Comparison of ENCODE assay signal across 8 mouse cellular contexts in the genomic region with DNA sequence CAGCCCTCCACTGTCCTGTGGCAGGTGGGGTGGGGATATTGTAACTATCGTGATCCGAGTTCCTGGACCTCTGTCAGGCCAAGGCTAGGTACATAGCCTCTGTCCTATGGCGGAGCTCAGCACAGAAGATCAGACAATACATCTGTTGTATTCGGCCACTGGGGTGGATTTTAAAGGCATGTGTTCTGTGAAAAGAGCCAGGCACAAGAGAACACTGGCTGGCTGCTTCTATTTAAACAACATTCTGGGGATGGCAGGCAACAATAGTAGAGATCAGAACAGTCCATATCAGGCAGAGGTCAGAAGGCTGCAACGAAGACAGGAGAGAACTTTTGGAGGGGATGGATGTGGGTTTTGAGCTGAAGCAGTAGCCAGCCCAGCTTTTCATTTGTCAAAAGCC. TPM values are rescaled to one million over a fixed set of nuclear protein-coding genes. Genes with fewer than 3 reads are reported as not detected.
DNase-seq lines count a peak whose midpoint lies in the region; ATAC-seq lines count a peak whose summit lies in the region.

No protein-coding gene starts in this region.

- no peak overlapping the region for H3K4me3 ChIP-seq in heart, embryonic 15.5 days
- no peak overlapping the region for H3K4me3 ChIP-seq in heart, embryonic 10.5 days
- H3K4me3 ChIP-seq in forebrain, embryonic 15.5 days = no peak overlapping the region
- H3K4me3 ChIP-seq in midbrain, embryonic 16.5 days (ENCODE audit: low read depth, low read length) = no peak overlapping the region

- H3K27ac ChIP-seq in heart, embryonic 15.5 days = no peak overlapping the region
- H3K27ac ChIP-seq in heart, embryonic 10.5 days = no peak overlapping the region
- H3K27ac ChIP-seq in forebrain, embryonic 15.5 days (replicated peaks) = peak overlapping the region; percentile 97
- H3K27ac ChIP-seq in midbrain, embryonic 16.5 days (ENCODE audit: low read length) = peak overlapping the region; percentile 97

- no peak overlapping the region for H3K9ac ChIP-seq in heart, embryonic 15.5 days
- no peak overlapping the region for H3K9ac ChIP-seq in forebrain, embryonic 15.5 days (replicated peaks)
- no peak overlapping the region; the same call in 1 of the 2 replicates for H3K9ac ChIP-seq in midbrain, embryonic 16.5 days (ENCODE audit: low read depth, low read length)

- no peak for DNase-seq in heart, embryonic 10.5 days (ENCODE audit: low spot score)
- peak; percentile 65 for DNase-seq in Muller cell, postnatal 12 days (ENCODE audit: inconsistent ontology term)
- DNase-seq in spleen, adult 18-20 months = no peak
- DNase-seq in urinary bladder, postnatal 10 days (ENCODE audit: low spot score) = no peak

- WGBS in heart, embryonic 15.5 days = 61% methylated on average over 5 of the region's 5 CpGs
- 62% methylated on average over 5 of the region's 5 CpGs for WGBS in heart, embryonic 10.5 days
- 22% methylated on average over 5 of the region's 5 CpGs for WGBS in forebrain, embryonic 15.5 days
- WGBS in midbrain, embryonic 16.5 days = 27% methylated on average over 5 of the region's 5 CpGs

- H3K4me2 ChIP-seq in heart, embryonic 15.5 days = peak overlapping the region; percentile 95; the same call in 1 of the 2 replicates
- H3K4me2 ChIP-seq in forebrain, embryonic 15.5 days (replicated peaks) = 0 out of 2 replicates have a peak overlapping the region, but pooled peaks have one; percentile 94
- no peak overlapping the region for H3K4me2 ChIP-seq in midbrain, embryonic 16.5 days (ENCODE audit: low read length)

- peaks cover 35% of the 10 kb centered on the region for H3K27me3 ChIP-seq in heart, embryonic 15.5 days
- peaks cover 69% of the 10 kb centered on the region for H3K27me3 ChIP-seq in heart, embryonic 10.5 days (ENCODE audit: insufficient read depth, poor library complexity, severe bottlenecking)
- 0 out of 2 replicates have a peak, but pooled peaks cover 7% of the 10 kb centered on the region for H3K27me3 ChIP-seq in forebrain, embryonic 15.5 days
- peaks cover 5% of the 10 kb centered on the region; the same call in 1 of the 2 replicates for H3K27me3 ChIP-seq in midbrain, embryonic 16.5 days (ENCODE audit: control insufficient read depth, insufficient read depth, low read depth, low read length)

- no peaks in the 10 kb centered on the region for H3K9me3 ChIP-seq in heart, embryonic 15.5 days (replicated peaks)
- H3K9me3 ChIP-seq in heart, embryonic 10.5 days = no peaks in the 10 kb centered on the region
- H3K9me3 ChIP-seq in forebrain, embryonic 15.5 days = no peaks in the 10 kb centered on the region
- no peaks in the 10 kb centered on the region for H3K9me3 ChIP-seq in midbrain, embryonic 16.5 days (replicated peaks; ENCODE audit: control insufficient read depth, low read length, poor library complexity, severe bottlenecking)

- peaks cover 32% of the 10 kb centered on the region for H3K4me1 ChIP-seq in heart, embryonic 15.5 days (replicated peaks)
- peaks cover 29% of the 10 kb centered on the region for H3K4me1 ChIP-seq in heart, embryonic 10.5 days
- H3K4me1 ChIP-seq in forebrain, embryonic 15.5 days = peaks cover 32% of the 10 kb centered on the region
- H3K4me1 ChIP-seq in midbrain, embryonic 16.5 days (ENCODE audit: control insufficient read depth, insufficient read depth, low read length) = peaks cover 22% of the 10 kb centered on the region

- H3K36me3 ChIP-seq in heart, embryonic 15.5 days = no peaks in the 10 kb centered on the region
- H3K36me3 ChIP-seq in heart, embryonic 10.5 days = no peaks in the 10 kb centered on the region
- H3K36me3 ChIP-seq in forebrain, embryonic 15.5 days = no peaks in the 10 kb centered on the region
- no peaks in the 10 kb centered on the region for H3K36me3 ChIP-seq in midbrain, embryonic 16.5 days (ENCODE audit: control insufficient read depth, insufficient read depth, low read length)

- no peak for ATAC-seq in heart, embryonic 15.5 days (replicated peaks; ENCODE audit: insufficient number of reproducible peaks, insufficient read depth, low FRiP score, low read depth)
- no peak for ATAC-seq in forebrain, embryonic 15.5 days (replicated peaks)
- 0 out of 2 replicates have a peak, but pooled peaks have one; percentile 4 for ATAC-seq in midbrain, embryonic 16.5 days
- ATAC-seq in erythroblast, adult 5-6 weeks (replicated peaks; ENCODE audit: low FRiP score, poor library complexity, severe bottlenecking) = no peak

RNA-seq across cellular contexts. Expression of a gene that starts 1.4 kb away (rescaled TPM):
- 0.68 and 0.73 TPM in 2 replicates for polyA plus RNA-seq in heart, embryonic 15.5 days (2015; fragmentation: Nextera tagmentation; extraction: Ambion mirVana)
- 0.27 and 0.79 TPM in 2 replicates for polyA plus RNA-seq in heart, embryonic 10.5 days (2016; fragmentation: Nextera tagmentation; extraction: Ambion mirVana)
- 2.1 and 2.9 TPM in 2 replicates for polyA plus RNA-seq in forebrain, embryonic 15.5 days (2015; fragmentation: Nextera tagmentation; extraction: Ambion mirVana)
- polyA plus RNA-seq in midbrain, embryonic 16.5 days (2015; fragmentation: Nextera tagmentation; extraction: Ambion mirVana) = 2.7 and 3.5 TPM in 2 replicates
- 1.9 TPM in 1 of 2 replicates, not detected in the other for total RNA-seq in erythroblast, adult 5-6 weeks (2015; ENCODE audit: low replicate concordance)
- total RNA-seq in erythroblast, adult 5-6 weeks (2017; ENCODE audit: low replicate concordance) = 0.09 and 0.98 TPM in 2 replicates

RNA-seq across cellular contexts. Expression of a gene that starts 16.0 kb away (rescaled TPM):
- 104 and 106 TPM in 2 replicates for polyA plus RNA-seq in heart, embryonic 15.5 days (2015; fragmentation: Nextera tagmentation; extraction: Ambion mirVana)
- polyA plus RNA-seq in heart, embryonic 10.5 days (2016; fragmentation: Nextera tagmentation; extraction: Ambion mirVana) = 95.3 and 109 TPM in 2 replicates
- polyA plus RNA-seq in forebrain, embryonic 15.5 days (2015; fragmentation: Nextera tagmentation; extraction: Ambion mirVana) = 106 and 113 TPM in 2 replicates
- 114 and 117 TPM in 2 replicates for polyA plus RNA-seq in midbrain, embryonic 16.5 days (2015; fragmentation: Nextera tagmentation; extraction: Ambion mirVana)
- 3.1 and 14.0 TPM in 2 replicates for total RNA-seq in erythroblast, adult 5-6 weeks (2015; ENCODE audit: low replicate concordance)
- 1.3 and 7.2 TPM in 2 replicates for total RNA-seq in erythroblast, adult 5-6 weeks (2017; ENCODE audit: low replicate concordance)

RNA-seq across cellular contexts. Expression of a gene that starts 16.1 kb away (rescaled TPM):
- 65.8 and 66.4 TPM in 2 replicates for polyA plus RNA-seq in heart, embryonic 15.5 days (2015; fragmentation: Nextera tagmentation; extraction: Ambion mirVana)
- 82.2 and 107 TPM in 2 replicates for polyA plus RNA-seq in heart, embryonic 10.5 days (2016; fragmentation: Nextera tagmentation; extraction: Ambion mirVana)
- polyA plus RNA-seq in forebrain, embryonic 15.5 days (2015; fragmentation: Nextera tagmentation; extraction: Ambion mirVana) = 115 and 116 TPM in 2 replicates
- 103 and 105 TPM in 2 replicates for polyA plus RNA-seq in midbrain, embryonic 16.5 days (2015; fragmentation: Nextera tagmentation; extraction: Ambion mirVana)
- 3.1 and 11.7 TPM in 2 replicates for total RNA-seq in erythroblast, adult 5-6 weeks (2015; ENCODE audit: low replicate concordance)
- 4.9 and 8.9 TPM in 2 replicates for total RNA-seq in erythroblast, adult 5-6 weeks (2017; ENCODE audit: low replicate concordance)

RNA-seq across cellular contexts. Expression of a gene that starts 53.6 kb away (rescaled TPM):
- 0.04 and 0.18 TPM in 2 replicates for polyA plus RNA-seq in heart, embryonic 15.5 days (2015; fragmentation: Nextera tagmentation; extraction: Ambion mirVana)
- polyA plus RNA-seq in heart, embryonic 10.5 days (2016; fragmentation: Nextera tagmentation; extraction: Ambion mirVana) = 0.09 and 0.34 TPM in 2 replicates
- polyA plus RNA-seq in forebrain, embryonic 15.5 days (2015; fragmentation: Nextera tagmentation; extraction: Ambion mirVana) = 0.09 and 0.13 TPM in 2 replicates
- polyA plus RNA-seq in midbrain, embryonic 16.5 days (2015; fragmentation: Nextera tagmentation; extraction: Ambion mirVana) = 0.07 and 0.28 TPM in 2 replicates
- not detected in 2 replicates for total RNA-seq in erythroblast, adult 5-6 weeks (2015; ENCODE audit: low replicate concordance)
- total RNA-seq in erythroblast, adult 5-6 weeks (2017; ENCODE audit: low replicate concordance) = not detected in 2 replicates

Comparison
In these comparisons a context has a peak if more than half of its experiments do, and no peak if none do; other contexts are left out.
1. H3K27ac ChIP-seq: peak in forebrain, embryonic 15.5 days (single experiment) and midbrain, embryonic 16.5 days (single experiment); none in heart, embryonic 15.5 days (single experiment) and heart, embryonic 10.5 days (single experiment).